Mouse (Mus musculus) megakaryocyte, adult 5-6 weeks (primary cell): Measurements from ENCODE around the gene Gm36210. TPM values are rescaled to one million over a fixed set of nuclear protein-coding genes. Genes with fewer than 3 reads are reported as not detected.

Experiments used
- ATAC-seq: 2 replicates; pipeline ENCODE4 v1.8.0; 2016; ENCODE audit warnings: mild to moderate bottlenecking, inconsistent platforms; ENCODE audit not compliant: poor library complexity, severe bottlenecking
- total RNA-seq, 2 experiments: library from RNA; stranded (forward) in 1 of 2; stranded (reverse) in 1 of 2; fragments of 153-499, 151-499 nt in 1 of 2; fragments of 221-1000, 200-1000 nt in 1 of 2; gene quantifications; 2 replicates each; pipeline versions ENCODE4 v1.2.3 to v1.2.4; 2015 to 2017

Gene Gm36210
- total RNA-seq, 2 experiments from 2014 or later = not detected

GRCm38 (mm10) chr7:4850621-4851314 lies 55.5 kb downstream of the Gm36210 start:
- ATAC-seq = no peak

GRCm38 (mm10) chr7:4849372-4849771 lies 56.9 kb downstream of the Gm36210 start:
- ATAC-seq = no peak

Other genes starting within 250 kb of the Gm36210 start
Only the 30 nearest of the 34 such genes appear.
- gene Brsk1, start 215.9 kb downstream of the Gm36210 start, total RNA-seq (2015) = not detected in 2 replicates
- not detected in 2 replicates for gene Brsk1, start 215.9 kb downstream of the Gm36210 start, total RNA-seq (2017)
- gene Tmem150b, start 181.3 kb downstream of the Gm36210 start, total RNA-seq (2015) = 11.4 and 13.3 TPM in 2 replicates
- gene Tmem150b, start 181.3 kb downstream of the Gm36210 start, total RNA-seq (2017) = 15.5 and 18.0 TPM in 2 replicates
- gene Kmt5c, start 166.4 kb downstream of the Gm36210 start, total RNA-seq (2015) = 32.4 and 38.4 TPM in 2 replicates
- 44.2 and 58.2 TPM in 2 replicates for gene Kmt5c, start 166.4 kb downstream of the Gm36210 start, total RNA-seq (2017)
- 29.5 and 32.4 TPM in 2 replicates for gene Cox6b2, start 153.4 kb downstream of the Gm36210 start, total RNA-seq (2015)
- 20.5 and 24.8 TPM in 2 replicates for gene Cox6b2, start 153.4 kb downstream of the Gm36210 start, total RNA-seq (2017)
- not detected in 2 replicates for gene Fam71e2, start 135.2 kb downstream of the Gm36210 start, total RNA-seq (2015)
- gene Fam71e2, start 135.2 kb downstream of the Gm36210 start, total RNA-seq (2017) = not detected in 2 replicates
- not detected in 2 replicates for gene Il11, start 123.7 kb downstream of the Gm36210 start, total RNA-seq (2015)
- not detected in 2 replicates for gene Il11, start 123.7 kb downstream of the Gm36210 start, total RNA-seq (2017)
- gene Tmem190, start 123.6 kb downstream of the Gm36210 start, total RNA-seq (2015) = not detected in 2 replicates
- not detected in 2 replicates for gene Tmem190, start 123.6 kb downstream of the Gm36210 start, total RNA-seq (2017)
- 1.3 and 3.0 TPM in 2 replicates for gene Tmem238, start 116.9 kb downstream of the Gm36210 start, total RNA-seq (2015)
- gene Tmem238, start 116.9 kb downstream of the Gm36210 start, total RNA-seq (2017) = 0.61 and 2.5 TPM in 2 replicates
- 1,340 and 1,433 TPM in 2 replicates for gene Rpl28, start 113.6 kb downstream of the Gm36210 start, total RNA-seq (2015)
- gene Rpl28, start 113.6 kb downstream of the Gm36210 start, total RNA-seq (2017) = 535 and 673 TPM in 2 replicates
- gene Ube2s, start 93.9 kb downstream of the Gm36210 start, total RNA-seq (2015) = 313 and 324 TPM in 2 replicates
- 178 and 185 TPM in 2 replicates for gene Ube2s, start 93.9 kb downstream of the Gm36210 start, total RNA-seq (2017)
- not detected in 2 replicates for gene Shisa7, start 61.8 kb downstream of the Gm36210 start, total RNA-seq (2015)
- not detected in 2 replicates for gene Shisa7, start 61.8 kb downstream of the Gm36210 start, total RNA-seq (2017)
- 6.5 and 9.2 TPM in 2 replicates for gene Isoc2b, start 36.3 kb downstream of the Gm36210 start, total RNA-seq (2015)
- 70.2 and 91.2 TPM in 2 replicates for gene Isoc2b, start 36.3 kb downstream of the Gm36210 start, total RNA-seq (2017)
- gene Isoc2a, start 29.4 kb downstream of the Gm36210 start, total RNA-seq (2015) = 2.3 and 3.0 TPM in 2 replicates
- gene Isoc2a, start 29.4 kb downstream of the Gm36210 start, total RNA-seq (2017) = 5.0 TPM in 2 replicates
- 6.7 and 7.3 TPM in 2 replicates for gene Zfp628, start 8.7 kb upstream of the Gm36210 start, total RNA-seq (2015)
- 1.9 and 3.0 TPM in 2 replicates for gene Zfp628, start 8.7 kb upstream of the Gm36210 start, total RNA-seq (2017)
- gene Nat14, start 15.5 kb upstream of the Gm36210 start, total RNA-seq (2015) = 0.13 and 0.82 TPM in 2 replicates
- 0.11 and 1.1 TPM in 2 replicates for gene Nat14, start 15.5 kb upstream of the Gm36210 start, total RNA-seq (2017)
- not detected in 2 replicates for gene Ssc5d, start 19.3 kb upstream of the Gm36210 start, total RNA-seq (2015)
- 0.04 TPM in 1 of 2 replicates, not detected in the other for gene Ssc5d, start 19.3 kb upstream of the Gm36210 start, total RNA-seq (2017)
- not detected in 2 replicates for gene Sbk2, start 57.9 kb upstream of the Gm36210 start, total RNA-seq (2015)
- gene Sbk2, start 57.9 kb upstream of the Gm36210 start, total RNA-seq (2017) = not detected in 2 replicates
- 0.09 TPM in 1 of 2 replicates, not detected in the other for gene Sbk3, start 64.7 kb upstream of the Gm36210 start, total RNA-seq (2015)
- not detected in 2 replicates for gene Sbk3, start 64.7 kb upstream of the Gm36210 start, total RNA-seq (2017)
- gene Zfp579, start 89.6 kb upstream of the Gm36210 start, total RNA-seq (2015) = 5.7 and 14.9 TPM in 2 replicates
- gene Zfp579, start 89.6 kb upstream of the Gm36210 start, total RNA-seq (2017) = 0.81 and 0.89 TPM in 2 replicates
- 24.8 and 26.2 TPM in 2 replicates for gene Zfp524, start 107.9 kb upstream of the Gm36210 start, total RNA-seq (2015)
- gene Zfp524, start 107.9 kb upstream of the Gm36210 start, total RNA-seq (2017) = 13.5 and 13.9 TPM in 2 replicates
- gene Fiz1, start 108.2 kb upstream of the Gm36210 start, total RNA-seq (2015) = 19.2 and 20.6 TPM in 2 replicates
- 9.3 and 12.1 TPM in 2 replicates for gene Fiz1, start 108.2 kb upstream of the Gm36210 start, total RNA-seq (2017)
- gene Gm44973, start 109.0 kb upstream of the Gm36210 start, total RNA-seq (2015) = 0.30 TPM in 1 of 2 replicates, not detected in the other
- gene Gm44973, start 109.0 kb upstream of the Gm36210 start, total RNA-seq (2017) = not detected in 2 replicates
- gene Zfp865, start 113.9 kb upstream of the Gm36210 start, total RNA-seq (2015) = 11.9 and 12.0 TPM in 2 replicates
- 13.6 and 14.4 TPM in 2 replicates for gene Zfp865, start 113.9 kb upstream of the Gm36210 start, total RNA-seq (2017)
- 0.13 and 0.48 TPM in 2 replicates for gene Ccdc106, start 114.0 kb upstream of the Gm36210 start, total RNA-seq (2015)
- 2.1 TPM in 1 of 2 replicates, not detected in the other for gene Ccdc106, start 114.0 kb upstream of the Gm36210 start, total RNA-seq (2017)
- 0.62 TPM in 1 of 2 replicates, not detected in the other for gene 4632433K11Rik, start 127.6 kb upstream of the Gm36210 start, total RNA-seq (2015)
- gene 4632433K11Rik, start 127.6 kb upstream of the Gm36210 start, total RNA-seq (2017) = 0.81 TPM in 1 of 2 replicates, not detected in the other
- gene Zfp784, start 131.9 kb upstream of the Gm36210 start, total RNA-seq (2015) = 2.5 and 3.2 TPM in 2 replicates
- gene Zfp784, start 131.9 kb upstream of the Gm36210 start, total RNA-seq (2017) = 1.7 TPM in 2 replicates
- gene Zfp580, start 145.0 kb upstream of the Gm36210 start, total RNA-seq (2015) = 0.25 and 1.6 TPM in 2 replicates
- gene Zfp580, start 145.0 kb upstream of the Gm36210 start, total RNA-seq (2017) = not detected in 2 replicates
- 68.6 and 71.0 TPM in 2 replicates for gene U2af2, start 155.6 kb upstream of the Gm36210 start, total RNA-seq (2015)
- gene U2af2, start 155.6 kb upstream of the Gm36210 start, total RNA-seq (2017) = 153 and 170 TPM in 2 replicates
- gene Epn1, start 173.7 kb upstream of the Gm36210 start, total RNA-seq (2015) = 74.6 and 79.4 TPM in 2 replicates
- 76.4 and 88.9 TPM in 2 replicates for gene Epn1, start 173.7 kb upstream of the Gm36210 start, total RNA-seq (2017)
- gene Rfpl4, start 210.4 kb upstream of the Gm36210 start, total RNA-seq (2015) = not detected in 2 replicates
- gene Rfpl4, start 210.4 kb upstream of the Gm36210 start, total RNA-seq (2017) = not detected in 2 replicates